8 mouse cellular contexts compared by ENCODE assay signal in genomic region chr5:134932179-134932902, GRCm38 (mm10). TPM values are rescaled to one million over a fixed set of nuclear protein-coding genes. Genes with fewer than 3 reads are reported as not detected.
DNase-seq lines count a peak whose midpoint lies in the region; ATAC-seq lines count a peak whose summit lies in the region.

Gene Mettl27, plus strand, starts transcription at chr5:134932368.

- no peaks in the 10 kb centered on the region for H3K36me3 ChIP-seq in heart, embryonic 13.5 days
- peaks cover 10% of the 10 kb centered on the region for H3K36me3 ChIP-seq in liver, embryonic 12.5 days
- H3K36me3 ChIP-seq in stomach, embryonic 15.5 days = no peaks in the 10 kb centered on the region

- H3K4me3 ChIP-seq in heart, embryonic 13.5 days = peak within 1 kb of the TSS; percentile 85
- H3K4me3 ChIP-seq in liver, embryonic 12.5 days = peak within 1 kb of the TSS; percentile 79
- peak within 1 kb of the TSS; percentile 82 for H3K4me3 ChIP-seq in stomach, embryonic 15.5 days (replicated peaks)

- H3K27ac ChIP-seq in heart, embryonic 13.5 days (replicated peaks) = peak within 1 kb of the TSS; percentile 84
- H3K27ac ChIP-seq in liver, embryonic 12.5 days = peak within 1 kb of the TSS; percentile 97
- H3K27ac ChIP-seq in stomach, embryonic 15.5 days = peak within 1 kb of the TSS; percentile 87

- H3K4me1 ChIP-seq in heart, embryonic 13.5 days = peaks cover 8% of the 10 kb centered on the region; the same call in 1 of the 2 replicates
- H3K4me1 ChIP-seq in liver, embryonic 12.5 days = peaks cover 27% of the 10 kb centered on the region
- peaks cover 6% of the 10 kb centered on the region; the same call in 1 of the 2 replicates for H3K4me1 ChIP-seq in stomach, embryonic 15.5 days

- no peaks in the 10 kb centered on the region for H3K9me3 ChIP-seq in heart, embryonic 13.5 days
- 0 out of 2 replicates have a peak, but pooled peaks cover 3% of the 10 kb centered on the region for H3K9me3 ChIP-seq in liver, embryonic 12.5 days (replicated peaks)
- H3K9me3 ChIP-seq in stomach, embryonic 15.5 days = no peaks in the 10 kb centered on the region

- peaks cover 6% of the 10 kb centered on the region; the same call in 1 of the 2 replicates for H3K27me3 ChIP-seq in heart, embryonic 13.5 days (replicated peaks)
- H3K27me3 ChIP-seq in liver, embryonic 12.5 days (replicated peaks) = peaks cover 14% of the 10 kb centered on the region; the same call in 1 of the 2 replicates
- no peaks in the 10 kb centered on the region for H3K27me3 ChIP-seq in stomach, embryonic 15.5 days (replicated peaks)

- under 1% methylated on average over 41 of the region's 41 CpGs for whole genome bisulfite sequencing in heart, embryonic 13.5 days
- under 1% methylated on average over 41 of the region's 41 CpGs for WGBS in liver, embryonic 12.5 days (ENCODE audit: insufficient replicate concordance)
- under 1% methylated on average over 41 of the region's 41 CpGs for whole genome bisulfite sequencing in stomach, embryonic 15.5 days

- peak; percentile 90 for DNase-seq in CD4-positive helper T cell, adult 2 months (ENCODE audit: low read depth, low spot score)
- peak; percentile 74 for DNase-seq in brain, embryonic 18.5 days (ENCODE audit: low read depth, low spot score)
- DNase-seq in kidney, postnatal 10 days = peak; percentile 94
- peak; percentile 81 to 85 for DNase-seq in natural killer cell, adult 2 months (ENCODE audit: low spot score in 2 of 2)

- ATAC-seq in erythroid progenitor cell, adult 5-6 weeks (replicated peaks; ENCODE audit: low FRiP score, poor library complexity, severe bottlenecking) = peak; percentile 94
- peak; percentile 95 for ATAC-seq in heart, embryonic 13.5 days (ENCODE audit: extremely low read depth, insufficient number of reproducible peaks, low FRiP score, low TSS enrichment)
- peak; percentile 96 for ATAC-seq in liver, embryonic 12.5 days
- ATAC-seq in stomach, embryonic 15.5 days (ENCODE audit: insufficient read depth, low FRiP score, low read depth) = peak; percentile 95

- H3K9ac ChIP-seq in heart, embryonic 13.5 days = peak within 1 kb of the TSS; percentile 89
- H3K9ac ChIP-seq in liver, embryonic 12.5 days = peak within 1 kb of the TSS; percentile 82
- peak within 1 kb of the TSS; percentile 78 for H3K9ac ChIP-seq in stomach, embryonic 15.5 days

- peak within 1 kb of the TSS; percentile 98 for H3K4me2 ChIP-seq in heart, embryonic 13.5 days
- H3K4me2 ChIP-seq in liver, embryonic 12.5 days = peak within 1 kb of the TSS; percentile 96
- H3K4me2 ChIP-seq in stomach, embryonic 15.5 days = peak within 1 kb of the TSS; percentile 97

RNA-seq across cellular contexts. Expression of gene Mettl27, which starts in this region (rescaled TPM):
- 41.1 and 65.6 TPM in 2 replicates for total RNA-seq in erythroid progenitor cell, adult 5-6 weeks (2015; ENCODE audit: low replicate concordance)
- total RNA-seq in erythroid progenitor cell, adult 5-6 weeks (2017; ENCODE audit: low replicate concordance) = 28.3 and 42.1 TPM in 2 replicates
- polyA plus RNA-seq in heart, embryonic 13.5 days (2015; fragmentation: Nextera tagmentation; extraction: Ambion mirVana) = 9.3 and 10.4 TPM in 2 replicates
- 8.5 and 9.8 TPM in 2 replicates for polyA plus RNA-seq in liver, embryonic 12.5 days (2016; fragmentation: Nextera tagmentation; extraction: Ambion mirVana)
- 20.9 and 21.0 TPM in 2 replicates for polyA plus RNA-seq in stomach, embryonic 15.5 days (2015; fragmentation: Nextera tagmentation; extraction: Ambion mirVana)

Comparison
In these comparisons a context has a peak if more than half of its experiments do, and no peak if none do; other contexts are left out.
1. Peak in every context shown above with its lines: DNase-seq, ATAC-seq, H3K4me3 ChIP-seq and H3K27ac ChIP-seq.